Mouse (Mus musculus): ENCODE results near the gene H6pd.

Gene H6pd

GRCm38 (mm10) chr4:149942831-149943741, 65.7 kb downstream of the H6pd start:
- DNase-seq (ENCODE audit: low read depth): no peak

- DNase-seq (ENCODE audit: low read depth): no peak
Observed at GRCm38 (mm10) chr4:149941067-149941755, 67.6 kb downstream of the H6pd start.

- no peak for DNase-seq (ENCODE audit: low read depth)
Observed at GRCm38 (mm10) chr4:149938701-149939100, 70.1 kb downstream of the H6pd start.

- no peak for DNase-seq (ENCODE audit: low read depth)
Observed at GRCm38 (mm10) chr4:149936921-149937320, 71.9 kb downstream of the H6pd start.

GRCm38 (mm10) chr4:149935470-149935869, 73.4 kb downstream of the H6pd start:
- DNase-seq (ENCODE audit: low read depth): no peak

GRCm38 (mm10) chr4:149933519-149934245, 75.1 kb downstream of the H6pd start:
- DNase-seq (ENCODE audit: low read depth): no peak

GRCm38 (mm10) chr4:149933025-149933424, 75.8 kb downstream of the H6pd start:
- no peak for DNase-seq (ENCODE audit: low read depth)

GRCm38 (mm10) chr4:149932108-149932815, 76.6 kb downstream of the H6pd start:
- DNase-seq (ENCODE audit: low read depth): no peak

GRCm38 (mm10) chr4:149930755-149931154, 78.1 kb downstream of the H6pd start:
- DNase-seq (ENCODE audit: low read depth): no peak

All from c-Kit-positive CD71-negative TER-119-negative erythroid progenitor cells, embryonic 14.5 days (primary cell).